Mouse (Mus musculus) kidney, postnatal 10 days (tissue): Measurements from ENCODE around the gene Gm20767.
A peak's percentile ranks its signal among the peaks of the same experiment; 100 is the strongest.
"Not testable (repeated sequence)": the region's sequence is repeated elsewhere in the genome, so short reads cannot be mapped to it uniquely, and the experiment has no call there.

ENCODE experiments used
- DNase-seq: peaks from one replicate; pipeline ENCODE4 v3.0.0; 2021; ENCODE audit warnings: mixed read lengths

Gm20767 gene

DNA sequence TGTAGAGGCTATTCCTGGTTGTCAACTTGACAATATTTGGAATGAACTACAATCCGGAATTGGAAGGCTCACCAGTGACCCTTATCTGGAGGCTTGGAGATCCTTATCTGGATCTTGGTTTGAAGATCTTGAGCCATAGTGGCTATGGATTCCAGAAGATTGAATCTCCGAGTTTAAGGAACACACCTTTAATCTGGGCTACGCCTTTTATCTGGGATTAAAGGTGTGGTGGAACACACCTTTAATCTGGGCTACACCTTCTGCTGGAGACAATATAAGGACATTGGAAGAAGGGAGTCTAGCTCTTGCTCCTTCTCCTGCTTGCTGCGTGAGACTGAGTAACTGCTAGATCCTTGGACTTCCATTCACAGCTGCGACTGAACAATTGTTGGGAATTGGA is at the start of gene Gm20767:
Gene Gm20767 (plus strand): TSS at position 301 of the 400 bp plus-strand sequence.
- not testable (repeated sequence) for DNase-seq

DNA sequence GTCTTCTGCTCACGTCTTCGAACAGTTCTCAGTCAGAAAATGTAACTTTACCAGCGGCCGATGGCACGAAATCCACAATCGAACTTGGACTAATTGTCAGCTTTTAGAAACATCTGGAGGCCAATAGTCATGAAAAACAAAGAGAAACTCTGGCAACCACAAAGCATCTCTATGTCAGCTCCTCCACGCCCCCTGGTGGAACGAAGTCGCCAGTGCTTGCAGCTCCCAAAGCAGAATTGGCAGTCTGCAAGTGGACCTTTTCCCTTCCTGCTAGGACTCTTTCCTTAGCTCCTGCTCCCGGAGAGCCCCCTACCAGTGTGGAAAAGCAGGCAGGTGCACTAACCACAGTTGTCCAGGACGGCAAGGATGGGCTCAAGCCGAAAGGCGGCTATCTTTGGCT is 47.1 kb upstream of the Gm20767 start:
- not testable (repeated sequence) for DNase-seq

DNA sequence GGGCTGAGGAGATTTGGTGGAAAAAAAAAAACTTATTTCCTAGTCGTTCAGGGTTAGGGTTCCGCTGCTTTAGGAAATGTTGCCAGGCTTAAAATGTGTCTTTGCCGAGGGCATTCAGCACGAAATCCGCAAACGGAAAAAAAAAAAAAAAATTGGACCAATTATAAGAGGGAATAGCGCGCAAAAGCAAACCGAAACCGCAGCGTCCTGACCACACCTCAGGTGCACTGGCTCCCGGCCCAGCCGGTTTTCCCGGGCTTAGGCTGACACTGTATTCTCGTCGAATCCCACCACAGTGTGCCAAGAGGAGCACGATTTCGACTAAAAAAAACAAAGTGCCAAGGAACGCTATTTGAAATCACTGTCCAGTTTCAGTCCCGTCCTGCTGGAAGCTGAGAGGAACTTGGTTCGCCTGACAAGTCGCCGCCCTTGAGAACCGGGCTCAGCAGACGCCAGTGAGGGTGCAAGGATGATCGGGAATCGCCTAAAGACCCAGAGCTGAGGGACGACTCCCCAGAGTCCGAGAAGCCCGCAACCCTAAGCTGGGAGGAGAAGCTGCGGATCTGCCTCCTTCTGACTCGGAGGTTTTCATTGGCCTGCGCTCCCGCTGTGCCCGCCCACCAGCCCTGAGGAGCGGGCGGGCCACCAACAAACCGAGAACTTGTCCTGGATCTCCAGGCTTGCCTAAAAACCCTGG is 43.7 kb upstream of the Gm20767 start:
- peak; percentile 6 for DNase-seq

DNA sequence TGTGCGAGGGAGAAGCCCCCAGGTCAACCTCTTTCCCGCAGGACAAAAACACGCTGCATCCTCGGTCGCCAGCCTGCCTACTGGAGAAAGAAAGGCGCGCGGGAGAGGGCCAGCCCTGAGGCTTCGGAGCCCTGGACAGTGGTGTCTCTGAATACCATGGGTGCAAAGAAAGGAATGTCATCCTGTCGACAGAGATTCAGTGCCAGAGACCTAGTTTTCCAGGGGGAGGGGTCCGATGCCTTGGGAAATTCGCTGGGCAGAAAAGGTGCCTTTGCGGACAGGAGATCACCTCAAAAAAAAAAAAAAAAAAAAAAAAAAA is 43.1 kb upstream of the Gm20767 start:
- DNase-seq, result not testable (repeated sequence)

DNA sequence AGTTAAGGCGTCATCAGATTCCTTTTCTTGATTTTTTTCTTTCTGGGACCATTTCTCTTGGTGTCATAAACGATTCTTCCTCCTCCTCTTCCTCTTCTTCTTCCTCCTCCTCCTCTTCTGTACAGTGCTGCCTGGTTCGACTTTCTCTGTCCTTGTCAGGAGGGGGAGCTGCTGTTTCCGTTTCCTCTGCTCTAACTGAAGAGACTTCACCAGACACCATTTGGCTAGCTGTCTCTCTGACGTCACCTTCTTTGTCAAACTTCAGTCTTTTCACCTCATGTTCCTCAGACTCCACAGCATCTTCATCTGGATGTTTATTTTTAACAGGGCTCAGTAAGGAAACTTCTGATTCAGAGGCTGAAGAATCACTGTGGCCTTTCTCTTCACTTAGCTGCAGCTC is 40.7 kb upstream of the Gm20767 start:
- DNase-seq, result not testable (repeated sequence)

DNA sequence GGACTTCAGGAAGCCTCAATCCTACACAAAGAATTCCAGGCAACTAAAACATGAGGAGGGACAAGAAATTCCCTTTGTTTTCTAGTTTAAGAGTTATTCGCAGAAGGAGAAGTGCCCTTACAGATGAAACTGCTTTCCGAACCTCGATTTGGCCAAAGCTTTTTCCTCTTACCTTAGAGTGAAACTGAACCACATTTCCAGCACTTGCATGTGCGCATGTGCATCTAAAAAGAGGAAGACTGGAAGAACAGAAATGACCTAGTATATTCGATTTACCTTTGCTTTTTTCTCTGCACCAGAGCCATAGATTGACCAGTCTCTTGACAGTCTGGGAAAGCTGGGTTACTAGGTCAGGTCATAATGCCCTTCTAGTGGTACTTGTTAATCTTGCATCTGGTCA is 33.5 kb upstream of the Gm20767 start:
- not testable (repeated sequence) for DNase-seq

DNA sequence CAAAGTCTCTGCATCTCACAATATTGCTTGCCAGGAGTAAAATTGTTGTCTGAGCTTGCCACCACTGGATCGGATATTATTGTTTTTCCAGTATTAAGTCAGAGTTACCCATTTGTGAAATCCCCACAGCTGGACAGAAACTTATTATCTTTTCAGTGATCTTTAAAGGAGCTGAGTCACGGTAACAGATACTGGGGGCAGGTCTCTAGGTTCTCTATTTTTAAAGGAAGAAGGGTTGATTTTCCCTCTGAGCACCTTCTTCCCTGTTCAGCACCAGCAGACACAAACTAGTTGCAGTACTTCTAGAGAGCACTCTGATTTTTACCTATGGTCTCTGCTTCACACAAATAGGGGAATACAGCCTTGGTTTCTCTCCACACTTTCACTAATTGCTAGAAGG is 33.0 kb upstream of the Gm20767 start:
- not testable (repeated sequence) for DNase-seq

DNA sequence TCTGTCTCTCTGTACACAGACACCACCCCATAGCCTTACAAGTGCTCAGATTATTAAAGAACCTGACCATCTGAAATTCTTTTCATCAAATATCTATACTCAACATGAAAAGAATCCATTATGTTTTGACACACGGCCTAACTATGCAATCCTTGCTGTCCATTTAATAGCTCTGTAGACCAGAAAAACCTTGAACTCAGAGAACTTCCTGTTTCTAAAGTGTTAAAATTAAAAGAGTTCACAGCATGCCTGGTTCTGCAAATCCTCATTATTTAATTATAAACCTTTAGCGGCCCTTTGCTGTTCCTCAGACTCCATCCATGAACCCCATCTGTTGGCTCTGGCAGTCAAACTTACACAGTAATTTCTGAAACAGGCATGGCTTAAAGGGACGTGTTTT is 2.3 kb downstream of the Gm20767 start:
- not testable (repeated sequence) for DNase-seq

DNA sequence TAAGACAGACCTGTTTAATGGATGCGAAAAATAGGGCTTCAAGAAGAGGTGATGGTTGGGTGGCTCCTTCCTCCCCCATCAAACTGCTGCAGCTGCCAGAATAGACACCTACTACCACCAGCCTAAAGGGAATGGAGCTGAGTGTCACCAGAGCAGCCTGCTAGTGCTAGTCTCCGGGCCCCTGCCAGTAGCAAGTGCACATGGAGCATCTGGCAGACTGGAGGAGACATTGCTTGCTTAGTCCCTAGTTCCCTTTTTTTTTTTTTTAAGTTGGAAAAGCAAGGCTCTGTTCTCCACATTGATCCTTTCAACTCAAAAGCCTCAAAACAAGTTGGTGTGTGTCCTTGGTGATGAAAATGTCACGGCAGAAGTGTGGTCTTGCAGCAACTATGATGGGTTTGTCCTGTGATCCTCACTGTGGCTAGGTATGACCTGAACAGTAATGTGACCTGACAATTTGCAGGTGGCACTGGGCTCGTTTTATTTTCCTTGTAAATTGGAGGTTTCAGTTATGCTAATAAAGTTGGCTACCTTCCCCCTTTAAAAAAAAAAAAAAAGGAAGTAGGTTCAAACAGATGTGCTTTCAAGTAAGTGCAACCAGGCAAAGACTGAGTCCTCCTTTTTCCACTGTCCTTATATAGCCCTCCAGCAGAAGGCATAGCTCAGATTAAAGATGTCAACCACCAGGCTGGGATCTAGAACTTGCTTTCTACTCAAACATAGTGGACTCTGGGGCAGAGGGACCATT is 9.8 kb downstream of the Gm20767 start:
- not testable (repeated sequence) for DNase-seq

DNA sequence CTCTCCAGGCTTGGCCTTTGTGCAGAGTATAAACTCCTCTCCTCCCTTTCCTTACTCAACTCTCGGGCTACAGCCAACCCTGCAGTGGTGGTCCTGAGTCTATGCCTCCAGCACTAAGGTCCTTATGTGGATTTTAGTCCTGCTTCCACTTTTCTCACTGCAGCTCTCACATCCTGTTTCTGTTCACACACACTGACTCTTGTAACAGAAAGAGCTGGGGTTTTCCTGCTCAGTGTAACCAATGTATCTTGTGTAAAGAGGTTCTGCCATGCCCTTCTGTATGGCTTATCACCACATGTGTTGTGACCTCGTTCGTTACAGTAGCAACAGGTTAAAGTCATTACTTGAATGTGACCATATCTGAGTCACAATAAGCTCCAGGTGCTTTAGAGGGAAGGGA is 10.5 kb downstream of the Gm20767 start:
- DNase-seq, result not testable (repeated sequence)

DNA sequence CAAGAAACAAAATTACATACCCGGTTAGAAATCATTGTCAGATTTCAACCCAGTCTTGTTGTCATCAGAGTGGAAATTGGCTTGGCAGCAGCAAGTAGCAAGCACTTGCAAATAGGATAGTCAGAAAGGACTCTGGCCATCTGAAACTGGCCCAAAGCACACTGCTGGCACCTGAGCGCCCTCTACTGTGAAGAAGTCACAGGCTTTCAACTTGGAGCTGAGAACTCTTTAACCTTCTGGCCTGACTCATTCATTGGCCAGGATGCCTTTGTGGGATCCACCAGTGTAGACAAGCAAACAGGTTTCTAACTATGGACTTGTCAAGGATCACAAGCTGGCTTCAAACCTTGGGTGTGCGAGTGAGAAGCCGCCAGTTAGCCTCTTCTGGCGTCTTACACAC is 28.3 kb downstream of the Gm20767 start:
- not testable (repeated sequence) for DNase-seq

DNA sequence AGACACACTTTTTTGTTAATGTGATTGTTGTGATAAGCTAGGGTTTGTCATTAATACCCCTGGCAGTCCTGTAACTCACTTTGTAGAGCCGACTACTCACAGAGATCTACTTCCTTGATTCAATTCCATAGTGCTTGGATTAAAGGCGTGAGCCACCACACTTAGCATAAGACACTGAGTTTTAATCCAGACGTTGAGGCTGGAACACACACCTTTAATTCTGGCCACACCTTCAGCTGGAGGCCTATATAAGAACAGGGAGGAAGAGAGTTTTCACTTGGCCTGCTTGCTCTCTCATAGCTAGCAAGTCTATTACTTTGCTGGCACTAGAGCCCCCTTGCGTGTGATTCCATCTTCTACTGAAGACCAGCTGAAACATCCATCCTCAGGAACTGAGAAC is 32.1 kb downstream of the Gm20767 start, which contains the start of gene Gm21818:
Gene Gm21818 (plus strand): TSS at position 301 of the 400 bp plus-strand sequence.
- DNase-seq, result not testable (repeated sequence)

DNA sequence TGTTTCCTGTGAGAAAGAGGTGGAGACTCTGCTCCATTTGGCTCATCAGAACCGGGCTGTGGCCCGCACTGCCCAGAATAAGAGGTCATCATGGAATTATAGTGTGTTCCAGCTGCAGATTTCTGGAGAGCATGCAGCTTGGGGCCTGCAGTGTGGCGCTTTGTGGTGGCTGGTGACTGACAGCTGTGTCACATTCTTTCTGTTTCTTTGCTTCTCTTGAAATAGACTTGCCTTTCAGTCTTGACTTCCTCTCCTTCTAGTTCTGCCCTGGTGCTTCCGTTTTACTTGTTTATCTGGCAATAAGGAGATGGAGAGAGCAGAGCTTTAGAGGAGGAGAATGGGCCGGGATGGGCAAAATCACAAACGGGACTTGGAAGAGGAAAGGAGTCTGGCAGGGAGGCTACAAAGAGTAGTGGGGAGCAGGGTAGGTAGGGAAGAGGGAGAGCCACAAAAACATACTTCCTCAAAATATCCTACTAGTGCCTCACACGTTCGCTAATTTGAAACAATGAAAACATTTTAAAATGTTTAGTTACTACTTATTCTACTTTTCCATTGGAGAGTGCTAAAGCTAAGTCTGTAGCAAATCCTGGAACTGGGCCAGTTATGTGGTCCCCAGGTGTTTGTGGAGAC is 56.3 kb downstream of the Gm20767 start:
- not testable (repeated sequence) for DNase-seq
